7 mouse cellular contexts compared by ENCODE assay signal in genomic region chr4:105352342-105352741, GRCm38 (mm10).
DNase-seq lines count a peak whose midpoint lies in the region; ATAC-seq and TF ChIP-seq lines count a peak whose summit lies in the region.

No protein-coding gene starts in this region.

- ATAC-seq in midbrain, embryonic 12.5 days (ENCODE audit: low FRiP score, low read depth) = peak; percentile 52; the same call in 1 of the 2 replicates
- ATAC-seq in midbrain, embryonic 16.5 days = no peak
- peak; percentile 77 for ATAC-seq in limb, embryonic 12.5 days (ENCODE audit: insufficient number of reproducible peaks, insufficient read depth, low FRiP score, low TSS enrichment, low read depth)
- ATAC-seq in frontal cortex, adult (ENCODE audit: low TSS enrichment) = no peak
- ATAC-seq in megakaryocyte, adult 5-6 weeks (ENCODE audit: poor library complexity, severe bottlenecking) = no peak

- no peaks in the 10 kb centered on the region for H3K27me3 ChIP-seq in midbrain, embryonic 12.5 days
- H3K27me3 ChIP-seq in midbrain, embryonic 16.5 days (ENCODE audit: control insufficient read depth, insufficient read depth, low read depth, low read length) = no peaks in the 10 kb centered on the region
- H3K27me3 ChIP-seq in limb, embryonic 12.5 days = no peaks in the 10 kb centered on the region

- H3K9me3 ChIP-seq in midbrain, embryonic 12.5 days = no peaks in the 10 kb centered on the region
- H3K9me3 ChIP-seq in midbrain, embryonic 16.5 days (replicated peaks; ENCODE audit: control insufficient read depth, low read length, poor library complexity, severe bottlenecking) = no peaks in the 10 kb centered on the region
- no peaks in the 10 kb centered on the region for H3K9me3 ChIP-seq in limb, embryonic 12.5 days

- intact Hi-C loops in gastrocnemius, adult 2 months (cut with DNase I) = no loop called here

- peak; percentile 67 for DNase-seq in embryo, embryonic 10 days (ENCODE audit: low spot score)
- peak; percentile 70 for DNase-seq in gastrocnemius, adult 2 months

- H3K9ac ChIP-seq in midbrain, embryonic 12.5 days (replicated peaks) = no peak overlapping the region
- H3K9ac ChIP-seq in midbrain, embryonic 16.5 days (ENCODE audit: low read depth, low read length) = no peak overlapping the region
- no peak overlapping the region for H3K9ac ChIP-seq in limb, embryonic 12.5 days (replicated peaks)

- H3K27ac ChIP-seq in midbrain, embryonic 12.5 days (replicated peaks) = no peak overlapping the region
- no peak overlapping the region for H3K27ac ChIP-seq in midbrain, embryonic 16.5 days (ENCODE audit: low read length)
- H3K27ac ChIP-seq in gastrocnemius, adult 2 months = peak overlapping the region; percentile 50
- peak overlapping the region; percentile 66 for H3K27ac ChIP-seq in limb, embryonic 12.5 days

- WGBS in midbrain, embryonic 12.5 days = 64% methylated on average over 7 of the region's 7 CpGs
- 69% methylated on average over 7 of the region's 7 CpGs for WGBS in midbrain, embryonic 16.5 days
- WGBS in limb, embryonic 12.5 days = 26% methylated on average over 7 of the region's 7 CpGs

- no peak overlapping the region for H3K4me2 ChIP-seq in midbrain, embryonic 12.5 days (replicated peaks)
- no peak overlapping the region for H3K4me2 ChIP-seq in midbrain, embryonic 16.5 days (ENCODE audit: low read length)
- H3K4me2 ChIP-seq in limb, embryonic 12.5 days = no peak overlapping the region

- H3K36me3 ChIP-seq in midbrain, embryonic 12.5 days = no peaks in the 10 kb centered on the region
- H3K36me3 ChIP-seq in midbrain, embryonic 16.5 days (ENCODE audit: control insufficient read depth, insufficient read depth, low read length) = no peaks in the 10 kb centered on the region
- no peaks in the 10 kb centered on the region for H3K36me3 ChIP-seq in limb, embryonic 12.5 days

- peak; percentile 36 for TF ChIP-seq CTCF in gastrocnemius, adult 2 months (IDR thresholded peaks at IDR 0.05)

- no peak overlapping the region for H3K4me3 ChIP-seq in midbrain, embryonic 12.5 days
- H3K4me3 ChIP-seq in midbrain, embryonic 16.5 days (ENCODE audit: low read depth, low read length) = no peak overlapping the region
- H3K4me3 ChIP-seq in gastrocnemius, adult 2 months = no peak overlapping the region
- no peak overlapping the region for H3K4me3 ChIP-seq in limb, embryonic 12.5 days (replicated peaks)

- H3K4me1 ChIP-seq in midbrain, embryonic 12.5 days = peaks cover 9% of the 10 kb centered on the region; the same call in 1 of the 2 replicates
- no peaks in the 10 kb centered on the region for H3K4me1 ChIP-seq in midbrain, embryonic 16.5 days (ENCODE audit: control insufficient read depth, insufficient read depth, low read length)
- H3K4me1 ChIP-seq in limb, embryonic 12.5 days (replicated peaks) = peaks cover 34% of the 10 kb centered on the region

Comparison
In these comparisons a context has a peak if more than half of its experiments do, and no peak if none do; other contexts are left out.
1. ATAC-seq: peak in midbrain, embryonic 12.5 days (single experiment) and limb, embryonic 12.5 days (single experiment); none in midbrain, embryonic 16.5 days (single experiment), frontal cortex, adult (single experiment) and megakaryocyte, adult 5-6 weeks (single experiment).
2. H3K27ac ChIP-seq: peak in gastrocnemius, adult 2 months (single experiment) and limb, embryonic 12.5 days (single experiment); none in midbrain, embryonic 12.5 days (single experiment) and midbrain, embryonic 16.5 days (single experiment).